Mouse (Mus musculus) frontal cortex, adult 2 months (tissue): Measurements from ENCODE around the gene Pim3. TPM values are rescaled to one million over a fixed set of nuclear protein-coding genes. Genes with fewer than 3 reads are reported as not detected.
A peak's percentile ranks its signal among the peaks of the same experiment; 100 is the strongest.
"Not testable (repeated sequence)": the region's sequence is repeated elsewhere in the genome, so short reads cannot be mapped to it uniquely, and the experiment has no call there.

Experiments used
- DNase-seq, 2 experiments: peaks; one replicate each; pipeline ENCODE4 v3.0.0; 2022; ENCODE audit warnings: low spot score in 1 of 2; ENCODE audit errors: extremely low spot score in 1 of 2
- polyA plus RNA-seq: library from polyadenylated mRNA; depleted of rRNA; stranded (reverse); fragments of >200 nt; gene quantifications from 2 replicates; pipeline ENCODE4 v1.2.3, GENCODE M21; 2012; rRNA removed

Gene Pim3
- 13.6 and 22.2 TPM in 2 replicates for polyA plus RNA-seq

- peak; percentile 96 to 97 for DNase-seq
These were observed at the start of gene Pim3 for GRCm38 (mm10) chr15:88861772-88862622. Gene Pim3, plus strand, starts transcription at chr15:88862186.

GRCm38 (mm10) chr15:88813262-88813661 is 48.7 kb upstream of the Pim3 start:
- DNase-seq = no peak

GRCm38 (mm10) chr15:88813873-88814272 is 48.1 kb upstream of the Pim3 start:
- not testable (repeated sequence) for DNase-seq

GRCm38 (mm10) chr15:88814411-88815047 is 47.5 kb upstream of the Pim3 start:
- no peak for DNase-seq

GRCm38 (mm10) chr15:88815196-88815700 is 46.7 kb upstream of the Pim3 start:
- no peak for DNase-seq

GRCm38 (mm10) chr15:88819026-88819905 is 42.7 kb upstream of the Pim3 start, which contains the start of the genes Alg12 and Creld2:
Gene Alg12, minus strand, starts transcription at chr15:88819318.
Gene Creld2, plus strand, starts transcription at chr15:88819646.
- peak; percentile 100 for DNase-seq

- DNase-seq = no peak
These were observed 42.1 kb upstream of the Pim3 start for GRCm38 (mm10) chr15:88819906-88820303.

GRCm38 (mm10) chr15:88821403-88821802 is 40.6 kb upstream of the Pim3 start:
- no peak for DNase-seq

- no peak for DNase-seq
These were observed 39.5 kb upstream of the Pim3 start for GRCm38 (mm10) chr15:88822513-88822912.

GRCm38 (mm10) chr15:88823376-88823775 is 38.6 kb upstream of the Pim3 start:
- no peak for DNase-seq

- DNase-seq = no peak
These were observed 34.5 kb upstream of the Pim3 start for GRCm38 (mm10) chr15:88827466-88827865.

- DNase-seq = peak in 1 of 2 experiments; percentile 42
These were observed 33.8 kb upstream of the Pim3 start for GRCm38 (mm10) chr15:88827991-88828799.

- DNase-seq = peak in 1 of 2 experiments; percentile 94
These were observed 32.9 kb upstream of the Pim3 start for GRCm38 (mm10) chr15:88828800-88829705.

- DNase-seq = peak in 1 of 2 experiments; percentile 60
These were observed 32.1 kb upstream of the Pim3 start for GRCm38 (mm10) chr15:88829791-88830440.

GRCm38 (mm10) chr15:88830696-88831095 is 31.3 kb upstream of the Pim3 start:
- DNase-seq = no peak

GRCm38 (mm10) chr15:88831482-88831881 is 30.5 kb upstream of the Pim3 start:
- DNase-seq = no peak

GRCm38 (mm10) chr15:88832536-88832935 is 29.4 kb upstream of the Pim3 start:
- DNase-seq = no peak

GRCm38 (mm10) chr15:88836031-88836430 is 26.0 kb upstream of the Pim3 start:
- DNase-seq = no peak
